Mouse (Mus musculus) midbrain, embryonic 16.5 days (tissue): ENCODE measurements at regions not wholly inside any gene's neighbourhood (a gene's known extent, or its start where the extent isn't known, plus 50 kb on each side); places are given as distances from the start of the nearest gene placed in this dataset.
A peak's percentile ranks its signal among the peaks of the same experiment; 100 is the strongest.

Experiments
- ATAC-seq: fragments of 200-750 bp; cut with Nextera tagmentation; 2 replicates; pipeline ENCODE4 v1.8.0; 2017; ENCODE audit warnings: moderate TSS enrichment
- H3K27ac ChIP-seq: fragments of 300-500 bp; sonication (generic); 2 replicates; pipeline ENCODE4 v1.5.1; 2014; ENCODE audit warnings: mild to moderate bottlenecking, low read length, mixed read lengths
- H3K27me3 ChIP-seq: fragments of 300-500 bp; sonication (generic); 2 replicates; pipeline ENCODE4 v1.6.1; 2014; ENCODE audit warnings: low read depth, low read length, mixed read lengths; ENCODE audit not compliant: control insufficient read depth, insufficient read depth
- H3K36me3 ChIP-seq: fragments of 300-500 bp; sonication (generic); 2 replicates; pipeline ENCODE4 v1.6.1; 2014; ENCODE audit warnings: mild to moderate bottlenecking, low read length, moderate library complexity, mixed read lengths; ENCODE audit not compliant: control insufficient read depth, insufficient read depth
- H3K4me1 ChIP-seq: fragments of 300-500 bp; sonication (generic); 2 replicates; pipeline ENCODE4 v1.6.1; 2014; ENCODE audit warnings: mild to moderate bottlenecking, low read length, mixed read lengths; ENCODE audit not compliant: control insufficient read depth, insufficient read depth
- H3K4me2 ChIP-seq: fragments of 300-500 bp; sonication (generic); 2 replicates; pipeline ENCODE4 v1.6.1; 2014; ENCODE audit warnings: mild to moderate bottlenecking, low read length, mixed read lengths
- H3K4me3 ChIP-seq: fragments of 300-500 bp; sonication (generic); 2 replicates; pipeline ENCODE4 v1.5.1; 2014; ENCODE audit warnings: low read depth, mild to moderate bottlenecking, low read length, moderate library complexity, mixed read lengths
- H3K9ac ChIP-seq: fragments of 300-500 bp; sonication (generic); 2 replicates; pipeline ENCODE4 v1.6.1; 2014; ENCODE audit warnings: low read depth, low read length, mixed read lengths
- H3K9me3 ChIP-seq: fragments of 300-500 bp; sonication (generic); replicated peaks from 2 replicates; pipeline ENCODE4 v1.6.1; 2014; ENCODE audit warnings: mild to moderate bottlenecking, low read length, mixed read lengths; ENCODE audit not compliant: control insufficient read depth, poor library complexity, severe bottlenecking
- WGBS: fragments of 180-500 bp; shearing (Covaris S2); extraction: QIAGEN DNeasy Blood & Tissue Kit; methylation state at CpG from one replicate; pipeline ENCODE4 v1.1.7; 2014; 5-methylcytosine and 5-hydroxymethylcytosine counted together

DNA sequence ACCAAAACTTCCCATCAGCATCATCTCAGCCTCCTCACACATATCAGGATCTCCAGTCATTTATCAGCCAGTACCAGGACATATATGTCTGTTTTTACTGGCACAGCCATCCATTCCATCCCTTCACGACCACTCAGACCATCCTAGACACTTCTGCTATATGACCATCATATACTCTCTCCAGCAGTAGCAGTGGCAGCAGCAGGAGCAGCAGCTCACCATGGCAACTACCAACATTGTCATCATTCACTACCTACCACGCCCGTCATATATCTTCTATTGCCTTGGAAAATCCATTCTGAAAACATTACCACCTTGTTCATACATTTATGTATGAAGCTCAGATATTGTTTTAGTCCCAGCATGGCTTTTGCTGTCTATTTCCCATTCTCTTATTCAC, 276.1 kb upstream of the Gm21798 start:
- 72% methylated on average over 3 of the region's 3 CpGs for WGBS
- no peak overlapping the region for H3K9ac ChIP-seq
- no peaks in the 10 kb centered on the region for H3K4me1 ChIP-seq
- no peaks in the 10 kb centered on the region for H3K36me3 ChIP-seq
- H3K9me3 ChIP-seq: no peaks in the 10 kb centered on the region
- H3K27ac ChIP-seq: no peak overlapping the region
- no peak overlapping the region for H3K4me2 ChIP-seq
- ATAC-seq: peak; percentile 17; the same call in 1 of the 2 replicates
- no peak overlapping the region for H3K4me3 ChIP-seq
- H3K27me3 ChIP-seq: no peaks in the 10 kb centered on the region

DNA sequence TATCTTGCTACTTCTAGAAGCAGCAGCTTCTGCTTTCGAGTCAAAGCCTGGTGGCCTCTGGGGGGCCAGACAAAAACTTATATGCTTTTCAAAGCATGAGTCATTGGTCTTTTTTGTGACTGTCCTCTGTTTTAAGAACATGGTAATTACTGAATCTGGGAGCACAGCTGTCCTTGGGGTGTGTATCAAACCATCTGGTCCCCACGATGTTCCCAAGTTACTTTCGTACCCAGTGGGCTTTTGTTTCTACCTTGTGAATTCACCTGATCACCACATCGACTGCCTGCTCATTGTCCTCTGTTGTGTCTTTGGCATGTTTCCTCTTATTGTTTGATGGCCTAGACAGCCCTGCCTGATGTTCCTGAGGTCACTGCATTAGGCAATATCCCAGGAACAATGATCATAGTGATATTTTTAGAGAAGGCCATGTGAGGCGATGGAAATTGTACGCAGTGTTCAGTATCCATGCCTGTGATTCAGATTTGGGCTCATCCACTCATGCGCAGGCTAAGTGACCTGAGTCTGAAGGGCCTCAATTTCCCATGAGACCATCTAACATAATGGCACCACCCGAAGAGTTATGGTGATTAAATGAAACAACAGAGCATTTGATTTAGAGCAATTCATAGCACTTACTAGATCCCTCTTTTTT, 275.1 kb upstream of the Gm21798 start:
- Histone ChIP-seq H3K4me1 (no peaks in the 10 kb centered on the region), H3K27ac (no peak overlapping the region), H3K9ac (no peak overlapping the region), H3K36me3 (no peaks in the 10 kb centered on the region), H3K9me3 (no peaks in the 10 kb centered on the region), H3K4me3 (no peak overlapping the region), H3K4me2 (no peak overlapping the region), H3K27me3 (no peaks in the 10 kb centered on the region)
- 76% methylated on average over 8 of the region's 8 CpGs for WGBS
- ATAC-seq: no peak

DNA sequence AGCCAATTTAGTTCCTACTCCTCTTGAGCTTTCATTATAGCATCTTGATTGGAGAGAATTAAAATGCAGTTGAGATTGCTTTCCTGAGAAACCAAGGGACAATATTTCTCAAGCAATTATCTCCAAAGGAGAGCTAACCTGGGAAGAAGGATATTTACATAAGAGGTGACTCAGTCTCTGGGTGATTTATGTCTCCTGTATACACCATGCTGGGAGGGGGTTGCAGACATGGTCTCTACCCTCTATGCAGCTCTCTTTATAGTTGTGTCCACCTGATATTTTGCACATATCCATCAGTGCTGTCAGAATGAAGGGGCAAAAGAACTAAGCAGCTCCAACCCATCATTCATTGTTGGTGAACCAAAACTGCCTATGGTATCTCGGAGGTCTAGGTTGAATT, 274.6 kb upstream of the Gm21798 start:
- H3K4me1 ChIP-seq: no peaks in the 10 kb centered on the region
- no peak overlapping the region for H3K4me2 ChIP-seq
- 90% methylated on average over 1 of the region's 1 CpGs for WGBS
- no peak overlapping the region for H3K4me3 ChIP-seq
- H3K27ac ChIP-seq: no peak overlapping the region
- no peaks in the 10 kb centered on the region for H3K36me3 ChIP-seq
- H3K27me3 ChIP-seq: no peaks in the 10 kb centered on the region
- no peaks in the 10 kb centered on the region for H3K9me3 ChIP-seq
- ATAC-seq: no peak
- H3K9ac ChIP-seq: no peak overlapping the region

DNA sequence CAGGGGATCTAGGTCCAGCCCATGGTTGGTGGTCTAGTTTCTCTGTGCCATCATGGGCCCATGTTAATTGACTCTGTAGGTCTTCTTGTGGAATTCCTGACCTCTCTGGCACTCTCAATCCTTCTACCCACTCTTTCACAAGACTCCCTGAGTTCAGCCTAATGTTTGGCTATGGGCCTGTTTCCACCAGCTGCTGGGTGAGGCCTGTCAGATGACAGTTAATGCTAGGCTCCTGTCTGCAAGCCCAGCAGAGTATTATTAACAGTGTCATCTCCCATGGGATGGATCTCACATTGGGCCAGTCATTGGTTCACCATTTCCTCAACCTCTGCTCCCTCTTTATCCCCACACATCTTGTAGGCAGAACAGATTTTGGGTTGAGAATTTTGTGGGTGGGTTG, 271.5 kb upstream of the Gm21798 start:
- no peak overlapping the region for H3K4me2 ChIP-seq
- H3K27me3 ChIP-seq: no peaks in the 10 kb centered on the region
- H3K4me1 ChIP-seq: no peaks in the 10 kb centered on the region
- H3K9me3 ChIP-seq: no peaks in the 10 kb centered on the region
- H3K4me3 ChIP-seq: no peak overlapping the region
- no peak overlapping the region for H3K27ac ChIP-seq
- H3K36me3 ChIP-seq: no peaks in the 10 kb centered on the region
- no peak overlapping the region for H3K9ac ChIP-seq
- ATAC-seq: no peak

DNA sequence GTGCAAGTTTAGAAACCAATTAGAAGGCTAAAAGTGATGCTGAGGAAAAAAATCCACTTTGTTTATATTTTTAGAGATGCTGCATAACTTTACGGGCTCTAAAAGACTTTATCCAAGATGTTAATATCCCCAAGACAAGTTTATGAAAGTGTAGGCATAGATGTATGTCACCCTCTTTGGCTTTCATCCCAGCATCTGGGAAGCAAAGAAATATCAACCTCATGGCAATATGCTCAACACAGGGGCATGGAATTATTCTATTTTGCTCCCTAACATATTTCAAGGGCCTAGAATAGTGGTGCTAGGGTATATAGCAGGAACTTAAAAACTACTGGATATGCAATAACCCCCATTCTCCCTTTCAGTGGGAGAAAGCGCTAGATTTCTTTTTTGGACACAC, 260.0 kb upstream of the Gm21798 start:
- Histone ChIP-seq H3K4me2 (no peak overlapping the region), H3K36me3 (no peaks in the 10 kb centered on the region), H3K4me3 (no peak overlapping the region), H3K27ac (no peak overlapping the region), H3K27me3 (no peaks in the 10 kb centered on the region), H3K4me1 (no peaks in the 10 kb centered on the region), H3K9ac (no peak overlapping the region), H3K9me3 (no peaks in the 10 kb centered on the region)
- ATAC-seq: no peak
- 90% methylated on average over 2 of the region's 2 CpGs for WGBS

DNA sequence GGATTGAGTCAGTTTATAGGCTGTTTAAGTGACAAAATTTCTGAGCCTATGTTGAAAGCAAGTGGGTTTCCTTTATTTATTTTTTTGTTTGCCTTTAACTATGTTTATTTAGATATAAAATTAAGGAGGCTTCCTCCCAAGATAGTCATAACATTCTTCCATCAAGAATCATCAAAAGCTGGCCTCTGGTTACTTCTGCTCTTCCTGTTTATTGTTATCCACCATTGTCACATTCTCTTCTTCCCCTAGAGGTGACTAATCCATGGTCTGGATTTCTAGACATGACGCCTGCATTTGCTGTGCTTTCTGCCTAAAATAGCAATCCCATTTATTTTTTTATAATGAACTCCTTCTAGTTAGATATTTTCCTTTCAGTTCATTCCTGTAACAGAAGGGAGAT, 259.3 kb upstream of the Gm21798 start:
- no peaks in the 10 kb centered on the region for H3K4me1 ChIP-seq
- H3K27ac ChIP-seq: no peak overlapping the region
- H3K36me3 ChIP-seq: no peaks in the 10 kb centered on the region
- H3K4me3 ChIP-seq: no peak overlapping the region
- no peaks in the 10 kb centered on the region for H3K9me3 ChIP-seq
- no peak overlapping the region for H3K9ac ChIP-seq
- H3K27me3 ChIP-seq: no peaks in the 10 kb centered on the region
- no peak overlapping the region for H3K4me2 ChIP-seq
- WGBS: 89% methylated on average over 1 of the region's 1 CpGs
- ATAC-seq: no peak

DNA sequence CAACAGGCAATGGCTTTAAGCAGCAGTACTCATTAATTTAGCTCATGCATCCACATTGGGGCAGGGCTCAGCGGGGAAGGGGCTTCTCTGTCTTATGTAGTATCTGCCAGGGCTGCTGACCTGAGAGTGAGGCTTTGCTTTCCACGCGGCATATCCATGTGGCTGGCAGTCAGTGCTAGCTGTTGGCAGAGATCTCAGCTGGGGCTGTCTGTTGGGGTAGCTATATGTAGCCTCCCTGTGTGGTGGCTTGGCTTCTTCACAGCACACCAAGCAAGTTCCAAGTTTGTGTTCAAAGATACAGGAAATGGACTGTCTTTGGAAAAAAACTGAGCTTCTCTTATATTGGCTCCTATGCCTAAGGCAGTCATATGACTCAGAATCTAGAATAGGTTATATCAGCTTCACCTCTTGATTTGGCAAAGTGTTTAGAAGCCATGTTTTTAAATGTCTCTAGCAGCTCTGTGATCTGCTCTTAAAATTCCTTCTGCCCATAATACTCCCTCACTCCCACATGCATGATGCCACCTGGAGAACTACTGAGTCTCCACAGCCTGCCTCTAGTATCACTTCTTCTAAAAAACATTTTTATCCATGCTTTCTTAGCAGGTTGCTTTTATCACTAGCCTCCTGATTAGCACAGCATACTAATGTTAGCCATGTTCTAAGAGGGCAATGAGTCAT, 254.9 kb upstream of the Gm21798 start:
- H3K4me1 ChIP-seq: no peaks in the 10 kb centered on the region
- H3K4me2 ChIP-seq: no peak overlapping the region
- 82% methylated on average over 3 of the region's 3 CpGs for WGBS
- H3K36me3 ChIP-seq: no peaks in the 10 kb centered on the region
- no peaks in the 10 kb centered on the region for H3K27me3 ChIP-seq
- no peak overlapping the region for H3K4me3 ChIP-seq
- ATAC-seq: no peak
- no peak overlapping the region for H3K27ac ChIP-seq
- no peak overlapping the region for H3K9ac ChIP-seq
- no peaks in the 10 kb centered on the region for H3K9me3 ChIP-seq

DNA sequence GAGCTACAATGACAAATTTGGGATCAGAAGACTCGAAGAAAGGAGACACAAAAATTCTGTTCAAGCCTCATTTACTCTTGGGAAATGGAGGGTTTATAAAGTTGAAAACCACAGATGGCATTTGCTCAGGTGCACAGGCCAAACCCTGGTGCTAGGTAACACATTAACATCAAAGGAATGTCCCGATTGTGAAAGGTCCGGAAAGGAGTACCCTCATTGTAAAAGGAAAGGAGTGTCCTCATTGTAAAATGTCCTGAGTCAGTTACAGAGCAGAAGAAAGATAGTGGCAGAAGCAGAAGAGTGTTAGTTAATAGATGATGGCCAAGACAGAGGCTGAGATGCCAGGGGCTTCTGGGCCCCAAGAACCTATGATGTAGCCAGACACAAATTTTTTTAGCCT, 252.8 kb upstream of the Gm21798 start:
- Histone ChIP-seq H3K4me1 (no peaks in the 10 kb centered on the region), H3K27ac (no peak overlapping the region), H3K9ac (no peak overlapping the region), H3K4me3 (no peak overlapping the region), H3K27me3 (no peaks in the 10 kb centered on the region), H3K9me3 (no peaks in the 10 kb centered on the region), H3K36me3 (no peaks in the 10 kb centered on the region), H3K4me2 (no peak overlapping the region)
- no peak for ATAC-seq
- 85% methylated on average over 3 of the region's 3 CpGs for WGBS

DNA sequence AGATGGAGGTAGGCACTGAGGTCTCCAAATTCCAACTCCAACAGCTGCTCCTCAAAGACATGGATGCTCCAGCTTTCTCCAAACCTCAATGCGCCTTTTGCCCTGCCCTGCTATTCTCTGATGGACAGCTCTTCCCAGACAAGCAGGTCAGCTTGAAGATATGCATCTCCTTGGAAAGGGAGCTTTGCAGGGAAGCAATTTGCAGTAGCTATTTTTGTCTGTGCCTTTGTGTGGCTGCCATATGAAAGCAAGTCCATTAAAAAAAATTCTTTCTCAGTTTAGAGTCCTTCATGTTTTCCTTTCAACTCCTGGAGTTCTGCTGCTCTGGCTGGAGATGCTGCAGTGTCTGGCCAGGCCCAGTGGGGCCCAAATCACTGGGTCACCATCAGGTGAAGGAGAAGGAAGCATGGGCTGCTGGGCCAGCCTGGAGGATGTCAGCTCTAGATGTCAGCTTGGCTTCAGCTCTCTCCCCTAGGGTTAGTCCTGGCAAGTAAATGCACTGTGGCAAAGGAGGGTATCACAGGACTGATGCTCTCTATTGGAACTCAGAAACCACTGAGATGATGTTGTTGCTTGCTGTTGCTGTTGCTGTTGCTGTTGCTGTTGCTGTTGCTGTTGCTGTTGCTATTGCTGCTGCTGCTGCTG, 240.5 kb upstream of the Gm21798 start:
- Histone ChIP-seq H3K9me3 (no peaks in the 10 kb centered on the region), H3K4me3 (no peak overlapping the region), H3K27me3 (no peaks in the 10 kb centered on the region), H3K27ac (no peak overlapping the region), H3K4me2 (no peak overlapping the region), H3K9ac (no peak overlapping the region), H3K4me1 (no peaks in the 10 kb centered on the region), H3K36me3 (no peaks in the 10 kb centered on the region)
- 89% methylated on average over 1 of the region's 1 CpGs for WGBS
- ATAC-seq: no peak
